Mouse (Mus musculus) forelimb bud, embryonic 11.5 days (tissue): ENCODE results near the gene 6720489N17Rik.
A peak's percentile ranks its signal among the peaks of the same experiment; 100 is the strongest.
"Not testable (repeated sequence)": the region's sequence is repeated elsewhere in the genome, so short reads cannot be mapped to it uniquely, and the experiment has no call there.

Experiments used
- DNase-seq: peaks from one replicate; pipeline ENCODE4 v3.0.0-alpha.2; 2012; ENCODE audit warnings: low read depth, low spot score

The 6720489N17Rik gene

DNA sequence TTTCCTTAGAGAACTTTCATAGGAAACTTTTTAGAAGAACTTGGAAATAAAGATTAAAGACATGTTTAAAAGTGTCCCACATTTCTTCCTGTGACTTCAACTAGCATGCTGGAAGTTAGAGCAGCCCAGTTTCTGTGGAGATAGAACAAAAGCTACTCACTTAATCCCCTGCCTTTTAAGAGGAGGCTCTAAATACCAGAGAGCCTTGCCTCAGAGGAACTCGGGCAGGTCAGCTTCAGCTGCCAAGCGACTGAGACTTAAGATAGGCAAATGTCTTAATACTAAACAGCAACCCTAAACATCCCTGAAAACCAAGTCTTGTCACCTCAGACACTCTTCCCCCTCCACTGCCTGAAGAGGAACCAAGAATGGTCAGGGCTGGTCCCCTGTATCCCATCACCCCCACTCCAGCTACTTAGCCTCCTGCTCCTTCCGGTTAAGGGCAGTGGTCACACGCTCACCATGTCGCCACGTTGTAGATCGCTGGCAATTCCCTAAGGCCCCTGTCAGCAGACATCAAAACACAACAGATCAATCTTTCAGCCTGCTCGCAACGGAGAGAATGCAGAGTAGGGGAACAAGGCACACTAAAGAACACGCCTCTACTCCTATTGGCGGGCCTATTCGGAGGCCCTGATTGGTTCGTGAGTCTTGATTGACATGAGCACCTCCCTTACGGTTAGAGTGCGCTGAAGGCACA lies at the start of gene 6720489N17Rik:
Gene 6720489N17Rik, minus strand, starts transcription at position 606 of the 700 bp plus-strand sequence.
- peak; percentile 85 for DNase-seq

DNA sequence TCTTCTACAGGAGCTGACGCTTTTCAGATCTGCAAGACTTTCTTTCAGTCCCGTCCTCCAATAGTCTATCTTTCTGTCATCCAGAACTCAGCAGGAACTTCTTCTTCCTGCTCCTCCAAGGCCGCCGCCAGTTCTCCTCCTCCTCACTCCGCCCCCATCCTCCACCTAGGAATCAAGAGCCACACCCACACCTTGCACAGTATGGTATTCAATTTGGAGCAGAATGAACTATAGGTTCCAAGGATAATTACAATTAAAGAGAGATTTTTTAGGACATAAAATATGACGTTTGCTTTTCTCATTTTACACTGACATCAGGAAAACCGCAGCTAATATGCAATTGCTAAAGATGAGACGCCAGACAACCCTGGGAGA lies 29.4 kb upstream of the 6720489N17Rik start:
- DNase-seq = no peak

DNA sequence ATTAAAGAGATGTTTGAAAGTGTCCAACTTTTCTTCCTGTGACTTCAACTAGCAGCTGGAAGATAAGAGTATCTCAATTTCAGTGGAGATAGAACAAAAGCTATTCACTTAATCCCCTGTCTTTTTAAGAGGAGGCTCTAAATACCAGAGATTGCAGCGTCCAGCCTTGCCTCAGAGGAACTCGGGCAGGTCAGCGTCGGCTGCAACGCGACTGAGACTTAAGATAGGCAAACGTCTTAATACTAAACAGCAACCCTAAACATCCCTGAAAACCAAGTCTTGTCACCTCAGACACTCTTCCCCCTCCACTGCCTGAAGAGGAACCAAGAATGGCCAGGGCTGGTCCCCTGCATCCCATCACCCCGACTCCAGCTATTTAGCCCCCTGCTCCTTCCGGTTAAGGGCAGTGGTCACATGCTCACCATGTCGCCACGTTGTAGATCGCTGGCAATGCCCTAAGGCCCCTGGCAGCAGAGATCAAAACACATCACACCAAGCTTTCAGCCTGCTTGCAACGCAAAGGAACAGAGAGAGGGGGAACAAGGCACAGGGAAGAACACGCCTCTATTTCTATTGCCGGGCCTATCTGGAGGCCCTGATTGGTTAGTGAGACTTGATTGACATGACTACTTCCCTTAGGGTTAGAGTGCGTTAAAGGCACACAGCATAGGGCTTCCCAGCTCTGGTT lies 28.8 kb upstream of the 6720489N17Rik start:
- peak; percentile 79 for DNase-seq

DNA sequence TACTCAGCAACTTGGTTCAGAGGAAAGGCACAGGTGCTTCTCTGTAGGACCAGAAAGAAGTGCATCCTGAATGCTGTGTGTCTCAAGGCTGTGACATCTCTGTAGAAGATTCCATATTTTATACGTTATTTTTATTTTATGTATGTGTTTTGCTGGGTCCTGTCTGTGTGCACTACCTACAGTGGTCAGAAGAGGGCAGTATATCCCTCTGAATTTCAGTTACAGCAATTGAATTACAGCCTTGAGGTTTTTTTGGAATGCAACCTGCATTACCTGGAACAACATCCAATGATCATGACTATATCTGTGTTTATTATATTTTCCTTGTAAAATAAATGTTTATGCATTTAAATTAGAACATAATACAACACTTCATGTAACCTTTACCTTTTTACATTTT lies 3.1 kb upstream of the 6720489N17Rik start:
- peak; percentile 61 for DNase-seq

DNA sequence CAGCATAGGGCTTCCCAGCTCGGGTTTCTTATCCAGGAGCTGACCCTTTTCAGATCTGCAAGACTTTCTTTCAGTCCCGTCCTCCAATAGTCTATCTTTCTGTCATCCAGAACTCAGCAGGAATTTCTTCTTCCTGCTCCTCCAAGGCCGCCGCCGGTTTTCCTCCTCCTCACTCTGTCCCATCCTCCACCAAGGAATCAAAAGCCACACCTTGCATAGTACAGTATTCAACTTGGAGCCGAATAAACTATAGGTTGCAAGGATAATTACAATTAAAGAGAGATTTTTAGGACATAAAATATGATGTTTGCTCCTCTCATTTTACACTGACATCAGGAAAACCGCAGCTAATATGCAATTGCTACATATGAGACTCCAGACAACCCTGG lies 289 bp upstream of the 6720489N17Rik start:
- not testable (repeated sequence) for DNase-seq

DNA sequence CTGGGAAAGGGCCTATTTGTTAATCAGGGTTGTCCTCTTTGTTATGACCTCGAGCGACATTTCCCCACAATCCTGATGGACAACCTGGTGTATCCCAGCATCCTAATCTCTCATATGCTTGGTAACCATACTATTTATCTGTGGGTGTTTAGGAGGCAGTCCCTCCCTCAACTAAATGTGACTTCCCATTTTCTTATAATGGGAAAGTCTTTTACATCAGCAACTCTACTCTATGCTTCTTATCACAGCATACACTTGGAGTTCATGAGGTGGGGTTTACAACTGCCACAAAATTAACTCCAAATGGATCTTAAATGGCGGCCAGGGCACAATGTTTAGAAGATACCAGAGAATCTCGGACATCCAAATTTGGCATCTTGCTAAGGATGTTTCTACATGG lies 6.5 kb downstream of the 6720489N17Rik start:
- DNase-seq = not testable (repeated sequence)

DNA sequence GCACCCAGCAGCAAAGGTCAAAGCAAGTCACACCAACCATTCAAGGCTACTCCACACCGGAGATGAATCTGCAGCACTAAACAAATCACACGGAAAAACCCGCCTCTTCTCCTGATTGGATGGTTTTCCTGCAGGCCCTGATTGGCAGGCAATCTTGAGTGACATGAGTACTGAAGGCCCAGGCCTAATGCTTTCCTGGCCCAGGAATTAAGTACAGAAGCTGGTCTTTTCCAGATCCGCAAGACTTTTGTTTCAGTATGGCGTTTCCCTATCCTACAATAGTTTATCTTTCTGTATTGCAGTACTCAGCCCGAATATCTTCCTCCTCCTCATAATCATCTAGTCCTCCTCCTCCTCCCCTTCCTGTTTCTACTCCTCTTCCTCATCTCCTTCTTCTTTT lies 52.9 kb downstream of the 6720489N17Rik start, which contains the start of gene Zfp934:
Gene Zfp934, minus strand, starts transcription at position 101 of the 400 bp plus-strand sequence.
- DNase-seq = not testable (repeated sequence)

DNA sequence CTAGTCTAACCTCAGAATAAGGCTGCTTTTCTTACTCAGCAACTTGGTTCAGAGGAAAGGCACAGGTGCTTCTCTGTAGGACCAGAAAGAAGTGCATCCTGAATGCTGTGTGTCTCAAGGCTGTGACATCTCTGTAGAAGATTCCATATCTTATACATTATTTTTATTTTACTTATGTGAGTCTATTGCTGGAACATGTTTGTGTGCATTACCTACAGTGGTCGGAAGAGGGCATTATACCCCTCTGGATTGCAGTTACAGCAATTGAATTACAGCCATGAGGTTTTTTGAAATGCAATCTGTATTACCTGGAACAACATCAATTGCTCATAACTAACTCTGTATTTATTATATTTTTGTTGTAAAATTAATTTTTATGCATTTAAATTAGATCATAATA lies 62.3 kb downstream of the 6720489N17Rik start:
- not testable (repeated sequence) for DNase-seq

DNA sequence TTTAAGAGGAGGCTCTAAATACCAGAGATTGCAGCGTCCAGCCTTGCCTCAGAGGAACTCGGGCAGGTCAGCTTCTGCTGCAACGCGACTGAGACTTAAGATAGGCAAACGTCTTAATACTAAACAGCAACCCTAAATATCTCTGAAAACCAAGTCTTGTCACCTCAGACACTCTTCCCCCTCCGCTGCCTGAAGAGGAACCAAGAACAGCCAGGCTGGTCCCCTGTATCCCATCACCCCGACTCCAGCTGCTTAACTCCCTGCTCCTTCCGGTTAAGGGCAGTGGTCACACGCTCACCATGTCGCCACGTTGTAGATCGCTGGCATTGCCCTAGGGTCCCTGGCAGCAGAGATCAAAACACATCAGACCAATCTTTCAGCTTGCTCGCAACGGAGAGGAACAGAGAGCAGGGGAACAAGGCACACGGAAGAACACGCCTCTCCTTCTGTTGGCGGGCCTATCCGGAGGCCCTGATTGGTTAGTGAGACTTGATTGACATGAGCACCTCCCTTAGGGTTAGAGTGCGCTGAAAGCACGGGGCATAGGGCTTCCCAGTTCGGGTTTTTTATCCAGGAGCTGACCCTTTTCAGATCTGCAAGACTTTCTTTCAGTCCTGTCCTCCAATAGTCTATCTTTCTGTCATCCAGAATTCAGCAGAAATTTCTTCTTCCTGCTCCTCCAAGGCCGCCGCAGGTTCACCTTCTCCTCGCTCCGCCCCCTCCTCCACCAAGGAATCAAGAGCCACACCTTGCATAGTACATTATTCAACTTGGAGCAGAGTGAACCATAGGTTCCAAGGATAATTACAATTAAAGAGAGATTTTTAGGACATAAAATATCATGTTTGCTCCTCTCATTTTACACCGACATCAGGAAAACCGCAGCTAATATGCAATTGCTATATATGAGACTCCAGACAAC lies 65.5 kb downstream of the 6720489N17Rik start, which contains the start of gene Zfp935:
Gene Zfp935, minus strand, starts transcription at position 323 of the 922 bp plus-strand sequence.
- DNase-seq = peak; percentile 20
